In genomic region chr3:127817120-127817683, GRCm38 (mm10) we compare ENCODE assay signal across 17 mouse cellular contexts.
"Had no signal": no experiment of that assay in that cellular context is flagged by ENCODE, and none has a peak within 500 bp of the region (broad histone marks: within the 10 kb centered on the region; RNA-seq: fewer than 3 reads in every experiment).

No protein-coding gene starts in this region.

- H3K27ac ChIP-seq: limb, embryonic 15.5 days; liver, embryonic 12.5 days; midbrain, embryonic 10.5 days; neural tube, embryonic 15.5 days had no signal

- H3K9me3 ChIP-seq: limb, embryonic 15.5 days; liver, embryonic 12.5 days; midbrain, embryonic 10.5 days; neural tube, embryonic 15.5 days had no signal

- H3K4me1 ChIP-seq: limb, embryonic 15.5 days; neural tube, embryonic 15.5 days had no signal

- H3K9ac ChIP-seq: limb, embryonic 15.5 days; liver, embryonic 12.5 days; lung, embryonic 14.5 days; neural tube, embryonic 15.5 days had no signal

- H3K27me3 ChIP-seq: limb, embryonic 15.5 days; liver, embryonic 12.5 days; neural tube, embryonic 15.5 days had no signal

- ATAC-seq: liver, embryonic 12.5 days had no signal

- H3K4me2 ChIP-seq: limb, embryonic 15.5 days; liver, embryonic 12.5 days; lung, embryonic 14.5 days; neural tube, embryonic 15.5 days had no signal

- DNase-seq: kidney, adult 8-10 months; kidney, postnatal 36 days; layer of hippocampus, adult 9-11 months; layer of hippocampus, postnatal 36 days; lung, embryonic 14.5 days; lung, postnatal 10 days; lung, postnatal 4 days; midbrain, embryonic 14.5 days; right cerebral cortex, adult 18-20 months; spleen, adult 18-20 months; thymus, adult 18-20 months; thymus, postnatal 36 days had no signal

- H3K4me3 ChIP-seq: limb, embryonic 15.5 days; liver, embryonic 12.5 days; midbrain, embryonic 10.5 days; myocyte; neural tube, embryonic 15.5 days had no signal
